Mouse (Mus musculus) forebrain, embryonic 14.5 days (tissue): ENCODE results near the gene Malrd1. TPM values are rescaled to one million over a fixed set of nuclear protein-coding genes. Genes with fewer than 3 reads are reported as not detected.

ENCODE experiments used
- ATAC-seq: fragments of 200-750 bp; cut with Nextera tagmentation; 2 replicates; pipeline ENCODE4 v1.8.0; 2017; ENCODE audit warnings: mild to moderate bottlenecking, moderate library complexity
- DNase-seq: peaks from one replicate; pipeline ENCODE4 v3.0.0-alpha.2; 2015; ENCODE audit warnings: low spot score
- H3K27ac ChIP-seq: fragments of 300-500 bp; sonication (generic); 2 replicates; pipeline ENCODE4 v1.5.1; 2014; ENCODE audit warnings: low read depth, mild to moderate bottlenecking, control low read depth, low read length, moderate library complexity
- H3K27me3 ChIP-seq: fragments of 300-500 bp; sonication (generic); replicated peaks from 2 replicates; pipeline ENCODE4 v1.6.1; 2014; ENCODE audit warnings: low read length, control low read depth, mixed read lengths; ENCODE audit not compliant: control insufficient read depth, insufficient read depth
- H3K36me3 ChIP-seq: fragments of 300-500 bp; sonication (generic); 2 replicates; pipeline ENCODE4 v1.6.1; 2014; ENCODE audit warnings: low read length, control low read depth; ENCODE audit not compliant: control insufficient read depth, insufficient read depth
- H3K4me1 ChIP-seq: fragments of 300-500 bp; sonication (generic); 2 replicates; pipeline ENCODE4 v1.6.1; 2014; ENCODE audit warnings: antibody characterized with exemption, low read length, control low read depth; ENCODE audit not compliant: control insufficient read depth, insufficient read depth
- H3K4me2 ChIP-seq: fragments of 300-500 bp; sonication (generic); 2 replicates; pipeline ENCODE4 v1.6.1; 2014; ENCODE audit warnings: mild to moderate bottlenecking, control low read depth, low read length
- H3K4me3 ChIP-seq: fragments of 300-500 bp; sonication (generic); 2 replicates; pipeline ENCODE4 v1.5.1; 2014; ENCODE audit warnings: low read depth, low read length, control low read depth
- H3K9ac ChIP-seq: fragments of 300-500 bp; sonication (generic); 2 replicates; pipeline ENCODE4 v1.6.1; 2014; ENCODE audit warnings: mild to moderate bottlenecking, low read length, control low read depth, moderate library complexity
- H3K9me3 ChIP-seq: fragments of 300-500 bp; sonication (generic); replicated peaks from 2 replicates; pipeline ENCODE4 v1.6.1; 2016; ENCODE audit warnings: low read length, control low read depth, mixed read lengths; ENCODE audit not compliant: control insufficient read depth
- WGBS: fragments of 180-500 bp; shearing (Covaris S2); extraction: QIAGEN DNeasy Blood & Tissue Kit; methylation state at CpG from one replicate; pipeline ENCODE4 v1.1.7; 2014; 5-methylcytosine and 5-hydroxymethylcytosine counted together
- polyA plus RNA-seq: library from polyadenylated mRNA; unstranded; fragments of >200 nt; fragmentation: Nextera tagmentation; extraction: Ambion mirVana; gene quantifications from 2 replicates; pipeline ENCODE4 v1.2.1, GENCODE M21; 2014

The Malrd1 gene
- 0.03 and 0.10 TPM in 2 replicates for polyA plus RNA-seq

DNA sequence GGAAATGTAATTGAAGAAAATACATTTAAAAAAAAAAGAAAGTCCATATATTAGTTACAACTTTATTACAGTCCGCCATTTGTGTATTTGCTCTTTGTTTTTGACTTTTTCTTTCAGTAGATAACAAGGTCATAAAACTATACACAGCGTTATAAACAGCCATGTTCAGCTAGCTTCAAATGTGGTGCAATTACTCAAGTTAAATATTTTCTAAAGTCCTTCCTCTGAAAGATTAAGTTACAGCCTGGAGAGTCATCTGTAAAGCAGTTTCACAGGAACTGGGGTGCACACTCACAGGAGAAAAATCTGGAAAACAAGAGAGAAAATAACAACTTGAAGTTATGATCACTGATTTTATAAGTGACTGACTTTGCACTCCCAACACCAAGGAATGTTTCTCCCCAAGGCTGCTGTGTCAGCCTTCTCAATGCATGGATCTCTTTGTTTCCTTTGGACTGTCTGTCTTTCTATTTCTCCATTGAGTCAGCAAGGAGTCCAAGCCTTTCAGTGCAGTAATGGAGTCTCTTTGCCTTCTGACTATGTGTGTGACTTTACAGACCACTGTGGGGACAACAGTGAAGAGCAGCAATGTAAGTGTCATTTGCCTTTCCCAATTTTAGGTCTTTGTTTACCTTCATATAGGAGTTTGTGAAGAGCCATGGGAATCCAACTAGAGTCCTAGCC is at the start of gene Malrd1:
Gene Malrd1, plus strand, starts transcription at position 239 of the 684 bp plus-strand sequence.
- WGBS, result 91% methylated on average over 2 of the region's 2 CpGs

DNA sequence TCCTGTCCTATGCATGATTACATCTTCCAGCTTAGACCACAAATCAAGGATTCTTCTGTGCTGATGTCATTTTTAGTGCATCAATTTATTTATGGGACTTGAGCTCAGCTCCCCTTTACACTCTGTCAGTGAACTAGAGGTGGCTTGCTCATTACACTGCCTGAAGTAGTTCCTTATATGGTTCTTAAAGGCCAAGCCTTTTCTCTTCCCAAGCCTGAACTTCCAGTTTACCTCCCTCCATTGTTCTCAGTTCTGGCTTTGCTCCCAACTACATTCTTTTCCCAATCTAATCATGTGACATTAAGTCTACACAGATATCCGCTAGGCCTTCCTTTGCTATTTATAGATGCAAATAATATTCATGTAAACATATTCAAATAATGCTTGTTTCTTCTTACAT is 12.4 kb downstream of the Malrd1 start:
- Histone ChIP-seq H3K4me2 (no peak overlapping the region), H3K4me3 (no peak overlapping the region), H3K27ac (no peak overlapping the region), H3K36me3 (no peaks in the 10 kb centered on the region), H3K9ac (no peak overlapping the region), H3K9me3 (no peaks in the 10 kb centered on the region), H3K4me1 (no peaks in the 10 kb centered on the region), H3K27me3 (no peaks in the 10 kb centered on the region)
- no peak for DNase-seq
- no peak for ATAC-seq
- 53% methylated on average over 1 of the region's 1 CpGs for WGBS

More for the DNA sequence above, at the start of gene Malrd1:
- ATAC-seq, result no peak
- Histone ChIP-seq H3K4me1 (no peaks in the 10 kb centered on the region), H3K9me3 (peaks cover 5% of the 10 kb centered on the region; the same call in 1 of the 2 replicates), H3K27ac (no peak within 1 kb of the TSS), H3K27me3 (no peaks in the 10 kb centered on the region), H3K4me3 (no peak within 1 kb of the TSS), H3K9ac (no peak within 1 kb of the TSS), H3K4me2 (no peak within 1 kb of the TSS), H3K36me3 (no peaks in the 10 kb centered on the region)
- DNase-seq, result no peak

DNA sequence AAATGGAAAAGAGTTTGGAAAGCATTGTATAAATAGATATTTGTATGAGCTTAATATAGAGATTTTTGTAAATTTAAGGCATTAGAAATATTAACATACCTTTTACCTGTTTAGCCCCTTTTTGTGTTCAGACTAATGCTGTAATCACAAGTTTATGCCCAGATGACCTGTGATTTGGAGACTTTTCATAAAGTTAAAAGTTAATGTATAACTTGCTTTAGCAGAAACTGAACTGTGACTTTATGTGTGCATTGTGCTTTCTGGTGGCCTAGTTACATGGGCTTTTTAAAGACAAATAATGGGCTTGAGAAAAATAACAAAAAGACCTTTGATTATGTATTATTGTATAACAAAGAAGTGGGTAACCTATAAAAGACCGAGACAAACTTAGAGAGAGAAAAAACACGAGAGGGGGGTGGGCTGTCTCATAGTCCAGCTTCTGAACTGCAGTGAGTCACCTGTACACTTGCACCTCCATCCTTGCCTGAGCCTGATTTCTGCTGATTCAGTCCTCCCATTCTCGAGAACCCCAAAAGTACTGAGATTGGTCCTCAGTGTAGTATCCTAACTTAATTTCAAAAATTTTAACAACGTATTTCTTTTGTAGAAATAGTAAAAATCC is 87.2 kb downstream of the Malrd1 start:
- DNase-seq (no peak), ATAC-seq (no peak)
- H3K4me1 ChIP-seq, result no peaks in the 10 kb centered on the region
- no peak overlapping the region for H3K4me2 ChIP-seq
- H3K27me3 ChIP-seq, result no peaks in the 10 kb centered on the region
- H3K9me3 ChIP-seq, result no peaks in the 10 kb centered on the region
- no peak overlapping the region for H3K27ac ChIP-seq
- no peak overlapping the region for H3K9ac ChIP-seq
- H3K36me3 ChIP-seq, result no peaks in the 10 kb centered on the region
- H3K4me3 ChIP-seq, result no peak overlapping the region
- 61% methylated on average over 4 of the region's 4 CpGs for WGBS

DNA sequence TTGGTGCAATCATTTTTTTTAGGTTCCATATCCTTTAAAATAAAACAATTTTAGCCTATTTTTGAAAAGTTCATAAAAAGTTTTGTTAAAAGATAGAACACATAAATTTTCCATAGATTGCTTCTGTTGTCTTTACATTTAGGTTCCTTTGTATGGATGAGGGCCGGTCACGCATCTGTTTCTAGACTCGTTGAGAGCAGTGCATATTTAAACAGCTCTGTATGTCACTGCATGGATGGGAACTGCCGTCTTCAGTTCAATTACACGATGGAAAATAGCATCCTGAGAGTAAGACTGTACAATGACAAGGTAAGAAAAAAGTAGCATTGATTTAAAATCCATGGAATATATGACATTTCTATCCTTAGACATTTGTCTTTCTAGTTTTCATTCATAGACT is 87.7 kb downstream of the Malrd1 start:
- H3K4me1 ChIP-seq, result no peaks in the 10 kb centered on the region
- H3K9ac ChIP-seq, result no peak overlapping the region
- H3K4me3 ChIP-seq, result no peak overlapping the region
- H3K27me3 ChIP-seq, result no peaks in the 10 kb centered on the region
- no peaks in the 10 kb centered on the region for H3K36me3 ChIP-seq
- DNase-seq (no peak), ATAC-seq (no peak)
- H3K27ac ChIP-seq, result no peak overlapping the region
- whole genome bisulfite sequencing, result 72% methylated on average over 5 of the region's 5 CpGs
- no peaks in the 10 kb centered on the region for H3K9me3 ChIP-seq
- no peak overlapping the region for H3K4me2 ChIP-seq

DNA sequence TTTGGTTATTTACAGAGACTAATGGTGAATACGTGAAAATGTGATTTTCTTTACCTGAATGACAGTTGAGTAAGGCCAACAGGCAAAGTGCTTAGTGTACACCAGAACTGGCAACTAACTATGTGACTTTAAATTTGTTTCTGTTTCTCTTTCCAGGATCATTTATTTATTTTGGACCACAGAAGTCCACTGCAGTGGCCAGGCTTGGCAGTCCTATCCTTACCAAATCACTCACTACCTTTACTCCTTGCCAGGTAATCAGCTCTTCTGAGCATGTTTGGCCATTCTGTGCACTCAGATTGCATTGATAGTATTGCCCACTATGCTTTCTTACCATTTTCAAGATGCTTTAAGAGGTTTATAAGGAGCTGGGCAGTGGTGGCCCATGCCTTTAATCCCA is 109.5 kb downstream of the Malrd1 start:
- no peak overlapping the region for H3K9ac ChIP-seq
- no peaks in the 10 kb centered on the region for H3K36me3 ChIP-seq
- no peaks in the 10 kb centered on the region for H3K9me3 ChIP-seq
- no peaks in the 10 kb centered on the region for H3K4me1 ChIP-seq
- ATAC-seq (no peak), DNase-seq (no peak)
- WGBS, result 87% methylated on average over 1 of the region's 1 CpGs
- no peak overlapping the region for H3K4me3 ChIP-seq
- H3K4me2 ChIP-seq, result no peak overlapping the region
- H3K27me3 ChIP-seq, result no peaks in the 10 kb centered on the region
- H3K27ac ChIP-seq, result no peak overlapping the region

DNA sequence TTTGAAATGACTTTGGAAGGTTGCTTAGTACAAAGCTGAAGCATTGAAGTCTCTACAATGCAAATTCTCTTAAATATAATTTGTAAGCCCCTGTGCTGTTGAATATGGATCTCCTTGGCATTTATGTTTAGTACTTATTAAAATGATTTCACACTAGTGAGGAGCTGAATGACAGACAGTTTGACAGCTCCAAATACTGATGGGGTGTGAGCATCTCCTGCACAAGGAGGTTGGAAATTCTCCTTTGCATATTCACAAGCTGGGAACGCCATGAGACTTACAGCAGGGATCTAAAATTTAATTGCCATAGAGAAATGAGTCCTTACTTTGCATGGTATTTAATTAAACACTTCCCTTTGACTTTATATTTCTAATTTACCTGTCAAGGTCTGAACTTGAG is 117.6 kb downstream of the Malrd1 start:
- 54% methylated on average over 1 of the region's 1 CpGs for WGBS
- Histone ChIP-seq H3K36me3 (no peaks in the 10 kb centered on the region), H3K4me1 (no peaks in the 10 kb centered on the region), H3K9ac (no peak overlapping the region), H3K27me3 (no peaks in the 10 kb centered on the region), H3K9me3 (no peaks in the 10 kb centered on the region), H3K4me3 (no peak overlapping the region), H3K4me2 (no peak overlapping the region), H3K27ac (no peak overlapping the region)
- ATAC-seq (0 out of 2 replicates have a peak, but pooled peaks have one; percentile 20), DNase-seq (peak; percentile 37)

DNA sequence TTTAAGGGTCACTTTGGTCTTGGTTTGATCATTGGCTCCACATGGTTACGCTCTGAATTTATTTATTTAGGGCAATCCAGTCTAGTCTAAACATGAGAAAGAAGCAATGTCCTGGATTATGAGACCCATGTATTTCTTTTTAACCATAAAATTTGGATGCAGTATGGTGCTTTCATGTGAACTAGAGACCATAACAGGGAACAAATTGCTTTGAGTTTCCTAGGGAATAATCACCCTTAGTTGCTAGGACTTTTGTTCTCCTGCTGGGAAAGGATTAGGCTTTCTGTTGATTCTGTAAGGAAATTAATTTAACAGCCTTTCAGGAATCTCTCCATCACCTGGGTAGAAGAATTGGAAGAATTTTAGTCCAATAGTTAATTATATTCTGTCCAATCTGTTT is 130.1 kb downstream of the Malrd1 start:
- Histone ChIP-seq H3K9ac (no peak overlapping the region), H3K27ac (no peak overlapping the region), H3K27me3 (no peaks in the 10 kb centered on the region), H3K4me1 (no peaks in the 10 kb centered on the region), H3K9me3 (no peaks in the 10 kb centered on the region), H3K36me3 (no peaks in the 10 kb centered on the region), H3K4me2 (no peak overlapping the region), H3K4me3 (no peak overlapping the region)
- no peak; the same call in 1 of the 2 replicates for ATAC-seq
- peak; percentile 28 for DNase-seq
- WGBS, result 3% methylated on average over 1 of the region's 1 CpGs

DNA sequence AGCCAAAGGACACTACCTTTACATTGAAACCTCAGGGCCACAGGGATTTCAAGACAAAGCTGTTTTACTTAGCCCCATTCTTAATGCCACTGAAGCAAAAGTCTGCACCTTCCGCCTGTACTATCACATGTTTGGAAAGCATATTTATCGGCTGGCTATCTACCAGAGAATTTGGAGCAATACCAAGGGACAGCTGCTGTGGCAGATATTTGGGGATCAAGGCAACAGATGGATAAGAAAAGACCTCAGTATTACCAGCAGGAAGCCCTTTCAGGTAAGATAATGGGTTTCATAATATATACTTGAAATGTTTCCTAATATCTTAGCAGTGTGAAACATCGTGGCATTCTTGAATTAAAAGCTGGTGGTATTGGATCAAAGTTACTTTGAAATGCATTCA is 176.7 kb downstream of the Malrd1 start:
- DNase-seq (peak; percentile 36), ATAC-seq (no peak)
- Histone ChIP-seq H3K36me3 (no peaks in the 10 kb centered on the region), H3K4me2 (no peak overlapping the region), H3K4me3 (no peak overlapping the region), H3K27me3 (no peaks in the 10 kb centered on the region), H3K9me3 (no peaks in the 10 kb centered on the region), H3K9ac (no peak overlapping the region), H3K27ac (no peak overlapping the region), H3K4me1 (no peaks in the 10 kb centered on the region)
- 70% methylated on average over 3 of the region's 3 CpGs for WGBS

DNA sequence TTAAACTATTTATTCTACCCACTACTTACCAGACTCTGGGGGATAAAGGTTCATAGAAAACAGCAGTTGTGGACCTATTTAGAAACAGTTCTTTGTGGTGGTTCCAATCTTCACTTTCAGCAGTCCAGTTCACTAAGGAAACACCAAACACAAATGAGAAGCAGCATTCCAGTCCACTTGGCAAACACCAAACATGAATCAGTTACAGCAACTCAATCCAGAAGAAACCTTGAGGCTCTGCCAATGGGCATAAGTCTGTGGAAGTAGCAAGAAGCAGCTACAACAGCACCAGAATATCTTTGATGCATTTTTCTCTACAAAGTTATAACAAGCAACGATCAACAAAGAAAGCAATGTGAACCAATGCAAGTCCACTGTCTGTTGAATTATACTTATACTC is 214.7 kb downstream of the Malrd1 start:
- 77% methylated on average over 1 of the region's 1 CpGs for WGBS
- ATAC-seq (no peak), DNase-seq (peak; percentile 51)
- H3K4me2 ChIP-seq, result no peak overlapping the region
- H3K36me3 ChIP-seq, result no peaks in the 10 kb centered on the region
- no peak overlapping the region for H3K27ac ChIP-seq
- no peak overlapping the region for H3K4me3 ChIP-seq
- no peaks in the 10 kb centered on the region for H3K27me3 ChIP-seq
- H3K9me3 ChIP-seq, result no peaks in the 10 kb centered on the region
- H3K9ac ChIP-seq, result no peak overlapping the region
- no peaks in the 10 kb centered on the region for H3K4me1 ChIP-seq
